Mouse (Mus musculus): ENCODE results near the gene Map3k9. TPM values are rescaled to one million over a fixed set of nuclear protein-coding genes. Genes with fewer than 3 reads are reported as not detected.
A peak's percentile ranks its signal among the peaks of the same experiment; 100 is the strongest.

Map3k9 gene
- polyA plus RNA-seq, 1 experiment from 2014 or later: 12.4 TPM

DNA sequence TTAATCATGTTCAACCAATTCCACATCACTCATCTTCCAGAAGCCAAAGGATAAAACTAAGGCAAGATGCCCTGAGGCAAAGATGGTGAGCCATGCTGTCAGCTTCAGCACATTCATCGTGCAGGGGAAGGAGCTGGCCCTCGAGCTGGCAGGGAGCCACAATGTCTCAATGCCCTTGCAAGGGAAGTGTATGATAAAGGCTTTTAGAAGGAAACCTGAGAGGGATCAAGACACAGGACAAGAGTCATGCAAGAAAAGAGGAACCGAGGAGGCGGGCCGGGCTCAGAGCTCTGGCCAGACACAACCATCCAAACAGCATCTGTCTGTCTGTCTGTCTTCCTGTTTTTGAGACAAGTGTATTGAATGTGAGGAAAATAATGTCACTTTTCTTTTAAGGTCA is 61.8 kb downstream of the Map3k9 start:
- no peak for DNase-seq
- no peak overlapping the region for H3K27ac ChIP-seq (replicated peaks; ENCODE audit: low read depth, low read length)
- WGBS: 74% methylated on average over 5 of the region's 5 CpGs

GRCm38 (mm10) chr12:81712618-81713017 is 68.4 kb downstream of the Map3k9 start:
- Histone ChIP-seq H3K27ac (replicated peaks; ENCODE audit: low read depth, low read length) (no peak overlapping the region), H3K36me3 (ENCODE audit: control insufficient read depth, insufficient read depth, low read length) (no peaks in the 10 kb centered on the region), H3K27me3 (ENCODE audit: control insufficient read depth, insufficient read depth, low read length) (no peaks in the 10 kb centered on the region), H3K4me1 (ENCODE audit: control insufficient read depth, insufficient read depth, low read length) (peaks cover 2% of the 10 kb centered on the region; the same call in 1 of the 2 replicates), H3K4me2 (ENCODE audit: low read length) (no peak overlapping the region), H3K9ac (replicated peaks; ENCODE audit: low read length) (no peak overlapping the region), H3K9me3 (ENCODE audit: control insufficient read depth, low read length) (no peaks in the 10 kb centered on the region), H3K4me3 (replicated peaks; ENCODE audit: low read depth, low read length) (no peak overlapping the region)
- ATAC-seq (ENCODE audit: low FRiP score, low TSS enrichment): no peak
- 94% methylated on average over 4 of the region's 4 CpGs for WGBS
- no peak for DNase-seq

More for the DNA sequence above, 61.8 kb downstream of the Map3k9 start:
- Histone ChIP-seq H3K4me2 (ENCODE audit: low read length) (no peak overlapping the region), H3K4me1 (ENCODE audit: control insufficient read depth, insufficient read depth, low read length) (peaks cover 2% of the 10 kb centered on the region; the same call in 1 of the 2 replicates), H3K9me3 (ENCODE audit: control insufficient read depth, low read length) (no peaks in the 10 kb centered on the region), H3K9ac (replicated peaks; ENCODE audit: low read length) (no peak overlapping the region), H3K36me3 (ENCODE audit: control insufficient read depth, insufficient read depth, low read length) (peaks cover 31% of the 10 kb centered on the region), H3K4me3 (replicated peaks; ENCODE audit: low read depth, low read length) (no peak overlapping the region), H3K27me3 (ENCODE audit: control insufficient read depth, insufficient read depth, low read length) (no peaks in the 10 kb centered on the region)
- no peak for ATAC-seq (ENCODE audit: low FRiP score, low TSS enrichment)

GRCm38 (mm10) chr12:81702903-81703302 is 78.1 kb downstream of the Map3k9 start:
- Histone ChIP-seq H3K4me2 (ENCODE audit: low read length) (no peak overlapping the region), H3K9me3 (ENCODE audit: control insufficient read depth, low read length) (no peaks in the 10 kb centered on the region), H3K4me3 (replicated peaks; ENCODE audit: low read depth, low read length) (no peak overlapping the region), H3K27ac (replicated peaks; ENCODE audit: low read depth, low read length) (no peak overlapping the region), H3K4me1 (ENCODE audit: control insufficient read depth, insufficient read depth, low read length) (0 out of 2 replicates have a peak, but pooled peaks cover 4% of the 10 kb centered on the region), H3K9ac (replicated peaks; ENCODE audit: low read length) (no peak overlapping the region), H3K36me3 (ENCODE audit: control insufficient read depth, insufficient read depth, low read length) (no peaks in the 10 kb centered on the region), H3K27me3 (ENCODE audit: control insufficient read depth, insufficient read depth, low read length) (no peaks in the 10 kb centered on the region)
- WGBS: 4% methylated on average over 1 of the region's 1 CpGs
- DNase-seq (peak; percentile 87), ATAC-seq (ENCODE audit: low FRiP score, low TSS enrichment) (no peak)

GRCm38 (mm10) chr12:81698011-81698410 is 83.0 kb downstream of the Map3k9 start:
- Histone ChIP-seq H3K9ac (replicated peaks; ENCODE audit: low read length) (no peak overlapping the region), H3K4me1 (ENCODE audit: control insufficient read depth, insufficient read depth, low read length) (0 out of 2 replicates have a peak, but pooled peaks cover 4% of the 10 kb centered on the region), H3K27me3 (ENCODE audit: control insufficient read depth, insufficient read depth, low read length) (no peaks in the 10 kb centered on the region), H3K4me2 (ENCODE audit: low read length) (no peak overlapping the region), H3K4me3 (replicated peaks; ENCODE audit: low read depth, low read length) (no peak overlapping the region), H3K27ac (replicated peaks; ENCODE audit: low read depth, low read length) (no peak overlapping the region), H3K9me3 (ENCODE audit: control insufficient read depth, low read length) (no peaks in the 10 kb centered on the region), H3K36me3 (ENCODE audit: control insufficient read depth, insufficient read depth, low read length) (no peaks in the 10 kb centered on the region)
- DNase-seq (no peak), ATAC-seq (ENCODE audit: low FRiP score, low TSS enrichment) (no peak)
- 94% methylated on average over 4 of the region's 4 CpGs for WGBS

DNA sequence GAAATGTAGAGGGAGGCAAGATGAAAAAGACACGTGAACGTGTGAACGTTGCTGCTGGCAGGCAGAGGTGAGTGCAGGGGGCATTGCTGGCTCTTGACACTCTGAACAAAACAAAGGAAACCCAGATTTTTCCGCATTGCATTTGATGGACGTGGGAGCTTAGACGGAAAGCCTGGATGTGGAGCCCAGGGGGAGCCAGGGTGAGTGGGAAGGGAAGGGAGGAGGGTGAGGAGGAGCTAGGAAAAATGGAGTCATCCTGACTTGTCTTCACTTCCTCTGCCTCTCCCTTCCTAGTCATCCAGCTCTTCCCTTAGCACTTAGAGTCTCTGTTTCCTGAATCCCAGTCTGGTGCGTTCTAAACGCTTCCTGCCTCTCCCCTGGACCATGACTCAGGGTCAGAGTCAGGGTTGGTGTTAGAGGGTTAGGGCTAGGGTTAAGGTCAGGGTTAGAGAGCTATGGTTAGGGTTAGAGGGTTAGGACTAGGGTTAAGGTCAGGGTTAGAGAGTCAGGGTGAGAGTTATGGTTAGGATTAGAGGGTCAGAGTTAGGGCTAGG is 89.7 kb downstream of the Map3k9 start:
- ATAC-seq (ENCODE audit: low FRiP score, low TSS enrichment) (no peak), DNase-seq (no peak)
- Histone ChIP-seq H3K9ac (replicated peaks; ENCODE audit: low read length) (no peak overlapping the region), H3K4me1 (ENCODE audit: control insufficient read depth, insufficient read depth, low read length) (peaks cover 3% of the 10 kb centered on the region), H3K27ac (replicated peaks; ENCODE audit: low read depth, low read length) (no peak overlapping the region), H3K9me3 (ENCODE audit: control insufficient read depth, low read length) (no peaks in the 10 kb centered on the region), H3K4me2 (ENCODE audit: low read length) (no peak overlapping the region), H3K36me3 (ENCODE audit: control insufficient read depth, insufficient read depth, low read length) (no peaks in the 10 kb centered on the region), H3K27me3 (ENCODE audit: control insufficient read depth, insufficient read depth, low read length) (no peaks in the 10 kb centered on the region), H3K4me3 (replicated peaks; ENCODE audit: low read depth, low read length) (no peak overlapping the region)
- 43% methylated on average over 8 of the region's 8 CpGs for WGBS

DNA sequence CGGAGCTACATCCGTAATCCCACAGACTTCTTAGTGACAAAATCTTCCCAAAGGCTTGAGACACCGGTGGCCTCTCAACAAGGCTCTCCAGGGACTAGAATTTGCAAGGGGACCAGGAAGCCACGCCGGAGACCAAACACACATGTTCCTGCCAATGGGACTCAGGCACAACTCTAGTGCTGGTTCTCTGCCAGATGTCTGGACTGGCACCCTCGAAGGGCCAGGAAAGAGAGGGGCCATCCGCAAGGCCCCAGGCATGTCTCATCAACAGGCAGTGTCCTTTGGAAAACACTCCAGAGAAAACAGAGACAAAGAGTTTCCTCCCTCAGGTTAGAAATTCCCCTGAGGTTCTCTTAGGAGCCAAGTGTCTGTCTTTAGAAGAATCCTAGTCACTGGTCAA is 90.2 kb downstream of the Map3k9 start:
- 84% methylated on average over 7 of the region's 7 CpGs for WGBS
- ATAC-seq (ENCODE audit: low FRiP score, low TSS enrichment): no peak

DNA sequence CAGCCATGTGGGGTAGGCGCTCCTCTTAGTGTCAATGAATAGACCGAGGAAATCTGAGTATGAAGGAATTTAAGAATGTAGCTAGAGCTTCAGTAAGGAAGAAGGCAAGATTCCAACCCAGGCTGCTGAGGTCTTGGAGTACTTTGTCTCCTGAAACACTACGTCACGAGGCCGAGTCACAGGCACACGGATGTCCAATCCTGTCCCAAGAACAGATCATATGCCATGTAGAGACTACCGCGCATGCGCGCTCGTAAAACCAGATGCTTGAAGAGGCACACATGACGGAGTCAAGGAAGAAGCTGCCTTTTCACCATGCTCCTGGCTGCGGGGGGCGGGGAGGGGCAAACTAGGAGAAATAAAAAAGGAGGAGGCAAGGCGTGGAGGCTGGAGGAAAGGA is 90.9 kb downstream of the Map3k9 start:
- Histone ChIP-seq H3K4me1 (ENCODE audit: control insufficient read depth, insufficient read depth, low read length) (peaks cover 8% of the 10 kb centered on the region), H3K4me2 (ENCODE audit: low read length) (no peak overlapping the region), H3K9ac (replicated peaks; ENCODE audit: low read length) (no peak overlapping the region), H3K36me3 (ENCODE audit: control insufficient read depth, insufficient read depth, low read length) (no peaks in the 10 kb centered on the region), H3K27me3 (ENCODE audit: control insufficient read depth, insufficient read depth, low read length) (no peaks in the 10 kb centered on the region), H3K9me3 (ENCODE audit: control insufficient read depth, low read length) (no peaks in the 10 kb centered on the region), H3K27ac (replicated peaks; ENCODE audit: low read depth, low read length) (no peak overlapping the region), H3K4me3 (replicated peaks; ENCODE audit: low read depth, low read length) (no peak overlapping the region)
- WGBS: 93% methylated on average over 15 of the region's 15 CpGs
- DNase-seq (no peak), ATAC-seq (ENCODE audit: low FRiP score, low TSS enrichment) (no peak)

More for the DNA sequence above, 90.2 kb downstream of the Map3k9 start:
- no peak for DNase-seq
- Histone ChIP-seq H3K4me1 (ENCODE audit: control insufficient read depth, insufficient read depth, low read length) (peaks cover 8% of the 10 kb centered on the region), H3K9ac (replicated peaks; ENCODE audit: low read length) (no peak overlapping the region), H3K9me3 (ENCODE audit: control insufficient read depth, low read length) (no peaks in the 10 kb centered on the region), H3K27ac (replicated peaks; ENCODE audit: low read depth, low read length) (no peak overlapping the region), H3K4me2 (ENCODE audit: low read length) (no peak overlapping the region), H3K36me3 (ENCODE audit: control insufficient read depth, insufficient read depth, low read length) (no peaks in the 10 kb centered on the region), H3K27me3 (ENCODE audit: control insufficient read depth, insufficient read depth, low read length) (no peaks in the 10 kb centered on the region), H3K4me3 (replicated peaks; ENCODE audit: low read depth, low read length) (no peak overlapping the region)

DNA sequence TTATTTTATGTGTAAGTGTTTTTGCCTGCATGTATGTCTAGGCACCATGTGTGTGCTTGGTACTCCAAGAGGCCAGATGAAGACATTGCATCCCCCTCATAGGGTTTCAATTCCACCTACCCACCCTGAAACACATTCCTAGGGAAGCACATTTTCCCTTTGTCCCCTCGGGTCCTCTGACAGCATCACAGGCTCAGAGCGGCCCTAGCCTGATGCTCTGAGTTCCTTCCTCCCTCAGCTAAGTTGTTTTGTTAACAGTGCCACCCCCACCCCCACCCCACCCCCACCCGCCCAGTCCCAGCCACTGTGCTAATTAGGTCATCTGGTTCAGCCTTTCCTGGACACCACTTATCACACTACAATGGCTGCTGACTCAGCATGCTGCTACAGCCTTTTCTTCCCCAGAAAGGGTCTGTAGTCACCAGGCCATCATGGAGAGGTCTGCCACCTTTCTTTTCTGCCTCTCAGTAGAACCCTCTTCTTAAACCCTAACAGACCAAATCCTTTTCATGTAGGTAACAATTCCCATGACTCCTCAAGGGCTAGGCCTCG is 91.4 kb downstream of the Map3k9 start:
- H3K9me3 ChIP-seq (ENCODE audit: control insufficient read depth, low read length): no peaks in the 10 kb centered on the region
- no peak overlapping the region for H3K4me3 ChIP-seq (replicated peaks; ENCODE audit: low read depth, low read length)
- WGBS: 55% methylated on average over 4 of the region's 4 CpGs
- no peak for DNase-seq
- no peaks in the 10 kb centered on the region for H3K36me3 ChIP-seq (ENCODE audit: control insufficient read depth, insufficient read depth, low read length)
- no peaks in the 10 kb centered on the region for H3K27me3 ChIP-seq (ENCODE audit: control insufficient read depth, insufficient read depth, low read length)
- peaks cover 8% of the 10 kb centered on the region for H3K4me1 ChIP-seq (ENCODE audit: control insufficient read depth, insufficient read depth, low read length)
- no peak overlapping the region for H3K27ac ChIP-seq (replicated peaks; ENCODE audit: low read depth, low read length)
- no peak for ATAC-seq (ENCODE audit: low FRiP score, low TSS enrichment)
- no peak overlapping the region for H3K4me2 ChIP-seq (ENCODE audit: low read length)
- H3K9ac ChIP-seq (replicated peaks; ENCODE audit: low read length): no peak overlapping the region

DNA sequence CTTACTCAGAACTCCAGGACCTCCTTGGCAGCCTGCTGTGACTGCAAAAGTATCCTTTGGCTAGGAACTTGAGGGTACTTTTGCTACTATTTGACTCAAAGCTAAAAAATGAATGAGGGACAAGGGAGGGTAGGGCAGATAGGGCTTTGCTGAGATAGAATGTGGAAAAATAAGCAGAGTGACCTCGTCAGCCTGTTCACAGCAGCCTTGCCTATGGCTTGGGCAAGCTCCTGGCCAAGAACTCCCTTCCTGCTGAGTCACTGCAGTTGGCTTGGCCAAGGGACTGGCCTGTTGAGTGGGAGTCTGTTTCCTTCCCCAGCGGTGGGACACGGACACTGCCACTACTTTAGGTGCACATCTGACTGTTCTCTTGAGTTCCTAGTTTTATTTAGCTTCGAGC is 92.4 kb downstream of the Map3k9 start:
- Histone ChIP-seq H3K9ac (replicated peaks; ENCODE audit: low read length) (no peak overlapping the region), H3K9me3 (ENCODE audit: control insufficient read depth, low read length) (no peaks in the 10 kb centered on the region), H3K27ac (replicated peaks; ENCODE audit: low read depth, low read length) (no peak overlapping the region), H3K27me3 (ENCODE audit: control insufficient read depth, insufficient read depth, low read length) (no peaks in the 10 kb centered on the region), H3K4me1 (ENCODE audit: control insufficient read depth, insufficient read depth, low read length) (peaks cover 8% of the 10 kb centered on the region), H3K4me3 (replicated peaks; ENCODE audit: low read depth, low read length) (no peak overlapping the region), H3K36me3 (ENCODE audit: control insufficient read depth, insufficient read depth, low read length) (no peaks in the 10 kb centered on the region), H3K4me2 (ENCODE audit: low read length) (no peak overlapping the region)
- WGBS: 88% methylated on average over 4 of the region's 4 CpGs
- DNase-seq (no peak), ATAC-seq (ENCODE audit: low FRiP score, low TSS enrichment) (no peak)
